Mouse (Mus musculus): Measurements from ENCODE around the gene Dnajb11. TPM values are rescaled to one million over a fixed set of nuclear protein-coding genes. Genes with fewer than 3 reads are reported as not detected.

Gene Dnajb11
- total RNA-seq, 2 experiments from 2014 or later: 47.6 to 54.3 TPM

GRCm38 (mm10) chr16:22919971-22920854 is 62.6 kb downstream of the Dnajb11 start:
- DNase-seq: peak in 1 of 2 experiments; percentile 22
- intact Hi-C loops (cut with DNase I): no loop called here

GRCm38 (mm10) chr16:22921761-22922160 is 64.1 kb downstream of the Dnajb11 start:
- intact Hi-C loops (cut with DNase I): no loop called here
- no peak for DNase-seq

GRCm38 (mm10) chr16:22922433-22922832 is 64.8 kb downstream of the Dnajb11 start:
- intact Hi-C loops (cut with DNase I): no loop called here
- DNase-seq: no peak

Other genes starting within 250 kb of the Dnajb11 start
- under 1 TPM; 0.57 to 0.83 TPM for gene Dgkg, start 200.6 kb upstream of the Dnajb11 start, total RNA-seq (2021)
- gene Crygs, start 46.3 kb upstream of the Dnajb11 start, total RNA-seq (2021): not detected
- gene Tbccd1, start 176 bp upstream of the Dnajb11 start, total RNA-seq (2021): 1 to 10 TPM; 9.1 to 9.9 TPM
- 10 to 100 TPM in 1 of 2 experiments, 1 to 10 TPM in 1; 8.8 to 16.6 TPM for gene Ahsg, start 33.4 kb downstream of the Dnajb11 start, total RNA-seq (2021)
- not detected for gene Fetub, start 60.5 kb downstream of the Dnajb11 start, total RNA-seq (2021)
- not detected for gene Hrg, start 93.2 kb downstream of the Dnajb11 start, total RNA-seq (2021)
- gene Kng2, start 171.6 kb downstream of the Dnajb11 start, total RNA-seq (2021): under 1 TPM in 1 of 2 experiments, not detected in 1; 0.76 TPM
- gene Kng1, start 200.0 kb downstream of the Dnajb11 start, total RNA-seq (2021): not detected
- gene Eif4a2, start 249.6 kb downstream of the Dnajb11 start, total RNA-seq (2021): 100 to 1,000 TPM; 264 to 305 TPM

All from heart, postnatal 14 days (tissue).